Mouse (Mus musculus) embryonic fibroblast, embryonic 13.5 days (primary cell): ENCODE results near the gene Fkbp1a. TPM values are rescaled to one million over a fixed set of nuclear protein-coding genes. Genes with fewer than 3 reads are reported as not detected.

Experiments
- H3K27ac ChIP-seq: 2 replicates; pipeline ENCODE4 v1.5.1; 2012; ENCODE audit warnings: low read length, control low read depth, inconsistent platforms; ENCODE audit not compliant: insufficient read depth
- H3K4me1 ChIP-seq: 2 replicates; pipeline ENCODE4 v1.6.1; 2011; ENCODE audit warnings: low read length; ENCODE audit not compliant: control insufficient read depth, insufficient read depth
- H3K4me3 ChIP-seq: 2 replicates; pipeline ENCODE4 v1.5.1; 2011; ENCODE audit warnings: mild to moderate bottlenecking, control low read depth, low read length; ENCODE audit not compliant: insufficient read depth
- CTCF ChIP-seq: IDR thresholded peaks from 2 replicates; pipeline ENCODE4 v1.5.1; 2011; ENCODE audit warnings: mild to moderate bottlenecking, control low read depth, low read length, moderate library complexity, borderline replicate concordance; ENCODE audit not compliant: insufficient read depth
- POLR2A ChIP-seq: IDR thresholded peaks from 2 replicates; pipeline ENCODE4 v1.6.1; 2011; ENCODE audit warnings: low read depth, mild to moderate bottlenecking, control low read depth, low read length, moderate library complexity
- polyA plus RNA-seq: library from polyadenylated mRNA; stranded (reverse); fragments of >200 nt; gene quantifications from 2 replicates; pipeline ENCODE4 v1.2.4, GENCODE M21; 2011; ENCODE audit warnings: low read depth; ENCODE audit not compliant: missing spikeins, insufficient read length

Gene Fkbp1a
- polyA plus RNA-seq: 543 and 620 TPM in 2 replicates

- Histone ChIP-seq H3K4me3 (peak within 1 kb of the TSS; percentile 98), H3K27ac (peak within 1 kb of the TSS; percentile 94), H3K4me1 (peaks cover 8% of the 10 kb centered on the region; the same call in 1 of the 2 replicates)
- TF ChIP-seq CTCF (no peak), POLR2A (peak; percentile 95)
Observed at GRCm38 (mm10) chr2:151542323-151543062, at the start of gene Fkbp1a. TSS of gene Fkbp1a (plus strand) at chr2:151542483.

DNA sequence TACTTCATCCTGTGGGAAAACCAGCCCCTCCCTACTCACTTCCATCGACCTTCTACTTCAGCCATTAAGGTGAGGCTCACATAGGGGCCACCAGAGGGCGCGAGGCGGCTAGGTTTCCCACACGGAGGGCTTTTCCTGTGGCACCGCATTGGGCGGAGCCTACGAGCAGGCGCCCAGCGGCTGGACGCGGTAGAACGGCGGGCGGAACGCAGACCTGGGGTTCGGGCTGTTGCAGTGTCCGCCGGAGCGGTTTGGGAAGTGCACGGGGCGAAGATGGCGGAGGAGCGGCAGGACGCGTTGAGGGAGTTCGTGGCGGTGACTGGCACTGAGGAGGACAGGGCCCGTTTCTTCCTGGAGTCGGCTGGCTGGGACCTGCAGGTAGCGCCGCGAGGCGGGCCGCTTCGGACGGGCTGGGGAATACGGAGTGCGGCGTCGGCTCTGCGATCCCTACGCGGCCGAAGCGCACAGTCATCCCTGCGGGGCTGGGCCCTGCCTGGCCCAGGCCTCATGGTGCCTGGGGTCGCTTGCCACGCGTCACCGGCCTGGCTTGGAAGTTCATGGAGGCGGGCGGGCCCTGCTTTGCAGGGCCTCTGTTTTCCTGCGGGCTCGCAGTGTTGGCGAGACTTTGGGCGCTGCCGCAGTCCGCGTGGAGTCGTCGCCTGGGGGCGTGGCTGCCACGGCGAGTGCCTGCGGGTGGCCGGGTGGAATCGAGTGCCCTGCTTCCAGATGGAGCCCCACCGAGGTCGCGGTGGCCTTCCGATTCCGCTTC lies 48.1 kb upstream of the Fkbp1a start, which contains the start of gene Nsfl1c:
TSS of gene Nsfl1c (plus strand) at position 148 of the 769 bp plus-strand sequence.
- Histone ChIP-seq H3K4me3 (peak within 1 kb of the TSS; percentile 75), H3K27ac (no peak within 1 kb of the TSS), H3K4me1 (peaks cover 4% of the 10 kb centered on the region; the same call in 1 of the 2 replicates)
- TF ChIP-seq CTCF (peak; percentile 74), POLR2A (peak; percentile 87)

GRCm38 (mm10) chr2:151498358-151498757 lies 43.9 kb upstream of the Fkbp1a start:
- Histone ChIP-seq H3K4me1 (peaks cover 4% of the 10 kb centered on the region; the same call in 1 of the 2 replicates), H3K4me3 (no peak overlapping the region), H3K27ac (no peak overlapping the region)
- TF ChIP-seq POLR2A (no peak), CTCF (no peak)

DNA sequence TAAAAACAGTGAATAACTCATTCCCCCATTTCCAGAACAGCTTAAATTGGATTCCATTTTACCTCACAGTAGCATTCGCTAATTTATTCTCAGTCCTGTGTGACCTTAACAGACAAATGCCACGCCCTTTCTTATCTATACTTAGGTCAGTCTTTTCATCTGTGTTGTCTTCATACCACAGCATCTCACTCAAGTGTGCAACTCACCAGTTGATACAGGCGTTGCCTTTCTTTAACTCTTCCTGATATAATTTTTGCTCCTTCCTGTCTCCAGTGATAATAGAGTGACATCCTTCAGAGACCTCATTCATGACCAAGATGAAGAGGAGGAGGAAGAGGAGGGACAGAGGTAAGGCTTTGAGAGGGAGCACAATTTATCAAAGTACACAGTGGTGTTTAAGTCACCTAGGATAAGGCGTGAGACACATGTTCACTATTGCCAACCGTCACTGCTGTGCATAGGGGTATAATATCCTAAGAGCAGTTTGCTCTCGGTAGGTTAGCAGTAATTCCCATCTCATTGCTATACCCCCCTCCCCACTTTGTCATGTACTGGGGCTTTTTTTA lies 41.8 kb upstream of the Fkbp1a start:
- TF ChIP-seq CTCF (no peak), POLR2A (no peak)
- H3K4me3 ChIP-seq: no peak overlapping the region

GRCm38 (mm10) chr2:151504226-151504625 lies 38.1 kb upstream of the Fkbp1a start:
- TF ChIP-seq CTCF (no peak), POLR2A (no peak)
- Histone ChIP-seq H3K27ac (no peak overlapping the region), H3K4me3 (no peak overlapping the region), H3K4me1 (no peaks in the 10 kb centered on the region)

More for the DNA sequence above, 41.8 kb upstream of the Fkbp1a start:
- peaks cover 2% of the 10 kb centered on the region; the same call in 1 of the 2 replicates for H3K4me1 ChIP-seq
- no peak overlapping the region for H3K27ac ChIP-seq

- H3K4me3 ChIP-seq: no peak overlapping the region
- H3K4me1 ChIP-seq: no peaks in the 10 kb centered on the region
- TF ChIP-seq CTCF (no peak), POLR2A (no peak)
- H3K27ac ChIP-seq: no peak overlapping the region
Observed at GRCm38 (mm10) chr2:151512199-151512598, 30.1 kb upstream of the Fkbp1a start.

DNA sequence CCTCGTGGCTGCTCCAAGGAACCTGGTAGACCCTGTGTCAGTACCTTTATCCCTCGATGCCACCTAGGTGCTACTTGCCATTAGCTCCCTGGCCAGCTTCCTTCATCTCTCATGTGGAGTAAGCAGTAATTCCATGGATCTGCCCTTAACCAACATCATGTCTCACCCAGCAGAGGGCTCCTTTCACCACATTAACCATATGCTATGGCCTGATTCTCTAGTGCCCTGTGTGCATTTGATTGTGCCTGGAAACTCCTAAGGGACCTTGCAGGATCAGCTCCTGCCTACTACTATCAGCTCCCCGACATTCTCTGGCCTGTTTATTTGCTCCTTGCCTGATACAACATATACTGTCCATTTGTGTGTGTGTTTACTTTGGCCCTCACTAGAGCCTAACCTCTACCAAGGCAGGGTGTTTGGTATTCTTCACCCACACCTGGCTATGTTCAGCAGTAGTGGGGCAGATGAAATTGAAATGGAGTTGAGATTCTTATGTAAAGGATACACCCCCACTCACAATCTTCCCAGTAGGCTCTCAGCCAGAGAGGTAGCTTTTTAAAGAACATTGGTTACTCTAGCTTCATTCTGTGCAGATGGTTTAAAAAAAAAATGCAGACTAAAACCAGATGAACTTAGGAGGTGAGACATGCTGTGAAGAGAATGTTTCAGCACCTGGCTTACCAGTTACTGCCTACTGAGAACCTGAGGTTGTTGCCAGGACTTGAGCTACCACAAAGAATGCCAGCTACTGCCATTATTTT lies 28.6 kb upstream of the Fkbp1a start:
- H3K27ac ChIP-seq: no peak overlapping the region
- no peaks in the 10 kb centered on the region for H3K4me1 ChIP-seq
- no peak overlapping the region for H3K4me3 ChIP-seq
- no peak for TF ChIP-seq POLR2A
- no peak for TF ChIP-seq CTCF

GRCm38 (mm10) chr2:151519000-151519399 lies 23.3 kb upstream of the Fkbp1a start:
- Histone ChIP-seq H3K4me3 (no peak overlapping the region), H3K27ac (no peak overlapping the region), H3K4me1 (no peaks in the 10 kb centered on the region)
- TF ChIP-seq CTCF (no peak), POLR2A (no peak)
